Mouse (Mus musculus): Measurements from ENCODE around the gene Gde1. TPM values are rescaled to one million over a fixed set of nuclear protein-coding genes. Genes with fewer than 3 reads are reported as not detected.

Gene Gde1
- polyA plus RNA-seq, 1 experiment from 2014 or later: 87.3 TPM

GRCm38 (mm10) chr7:118650119-118650518, 55.5 kb downstream of the Gde1 start:
- ATAC-seq (ENCODE audit: insufficient number of reproducible peaks, insufficient read depth, low FRiP score, low read depth): no peak
- WGBS: 72% methylated on average over 4 of the region's 4 CpGs
- Histone ChIP-seq H3K4me3 (ENCODE audit: control insufficient read depth in 1 of 2, insufficient read depth in 1 of 2, low read depth in 1 of 2, low read length in 2 of 2) (no peak overlapping the region), H3K4me2 (ENCODE audit: low read length) (no peak overlapping the region), H3K4me1 (ENCODE audit: control insufficient read depth in 2 of 2, insufficient read depth in 2 of 2, low read length in 2 of 2) (no peaks in the 10 kb centered on the region), H3K9ac (ENCODE audit: low read length) (no peak overlapping the region), H3K9me3 (ENCODE audit: control insufficient read depth, low read length) (no peaks in the 10 kb centered on the region), H3K27me3 (ENCODE audit: control insufficient read depth, insufficient read depth, low read length) (peaks cover 14% of the 10 kb centered on the region; the same call in 1 of the 2 replicates), H3K27ac (replicated peaks in 1 of 2; ENCODE audit: control insufficient read depth in 1 of 2, insufficient read depth in 1 of 2, low read depth in 2 of 2, low read length in 2 of 2) (no peak overlapping the region), H3K36me3 (ENCODE audit: control insufficient read depth, insufficient read depth, low read length) (no peaks in the 10 kb centered on the region)

DNA sequence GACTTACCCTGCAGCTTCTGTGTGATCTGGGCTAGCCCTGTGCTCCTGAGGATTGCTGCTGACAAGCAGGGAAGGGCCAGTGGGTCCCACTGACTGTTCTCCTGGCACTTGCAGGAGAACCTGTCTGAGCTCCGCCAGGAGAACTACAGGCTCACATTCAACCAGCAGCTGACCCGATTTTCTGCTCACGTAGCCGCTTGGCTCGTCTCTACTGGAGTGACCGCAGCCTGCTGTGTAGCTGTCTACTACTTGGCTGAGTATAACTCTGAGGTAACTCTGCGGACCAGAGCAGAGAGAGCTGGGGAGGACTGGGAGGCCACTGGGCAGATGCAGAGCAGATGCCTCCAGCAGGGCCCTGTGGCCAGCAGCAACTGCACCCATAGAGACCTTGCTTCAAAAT, 56.2 kb downstream of the Gde1 start:
- no peaks in the 10 kb centered on the region for H3K36me3 ChIP-seq (ENCODE audit: control insufficient read depth, insufficient read depth, low read length)
- H3K4me2 ChIP-seq (ENCODE audit: low read length): no peak overlapping the region
- 78% methylated on average over 7 of the region's 7 CpGs for WGBS
- no peak overlapping the region for H3K4me3 ChIP-seq (ENCODE audit: control insufficient read depth in 1 of 2, insufficient read depth in 1 of 2, low read depth in 1 of 2, low read length in 2 of 2)
- H3K4me1 ChIP-seq (ENCODE audit: control insufficient read depth in 2 of 2, insufficient read depth in 2 of 2, low read length in 2 of 2): no peaks in the 10 kb centered on the region
- H3K9ac ChIP-seq (ENCODE audit: low read length): no peak overlapping the region
- H3K27me3 ChIP-seq (ENCODE audit: control insufficient read depth, insufficient read depth, low read length): peaks cover 14% of the 10 kb centered on the region; the same call in 1 of the 2 replicates
- H3K27ac ChIP-seq (replicated peaks in 1 of 2; ENCODE audit: control insufficient read depth in 1 of 2, insufficient read depth in 1 of 2, low read depth in 2 of 2, low read length in 2 of 2): no peak overlapping the region
- H3K9me3 ChIP-seq (ENCODE audit: control insufficient read depth, low read length): no peaks in the 10 kb centered on the region
- no peak for ATAC-seq (ENCODE audit: insufficient number of reproducible peaks, insufficient read depth, low FRiP score, low read depth)

DNA sequence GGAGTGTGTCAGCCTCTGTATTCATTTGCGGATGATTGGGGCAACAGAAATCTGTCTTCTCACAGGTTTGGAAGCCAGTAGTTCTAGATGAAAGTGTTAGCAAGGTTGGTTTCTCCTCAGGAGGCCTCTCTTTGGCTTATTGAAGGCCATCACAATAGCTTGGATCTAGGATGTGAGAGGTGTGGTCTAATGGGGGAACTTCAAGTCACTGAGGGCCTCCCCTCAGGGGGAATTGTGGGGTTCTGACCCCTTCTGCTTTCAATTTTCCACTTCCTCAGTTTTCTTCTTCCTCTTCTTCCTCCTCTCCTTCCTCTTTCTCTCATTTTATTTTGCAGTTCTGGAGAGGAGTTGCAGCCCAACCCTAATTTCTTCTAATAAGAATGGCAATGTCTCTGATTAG, 59.3 kb downstream of the Gde1 start:
- 83% methylated on average over 1 of the region's 1 CpGs for WGBS

More for the DNA sequence above, 59.3 kb downstream of the Gde1 start:
- Histone ChIP-seq H3K27me3 (ENCODE audit: control insufficient read depth, insufficient read depth, low read length) (peaks cover 14% of the 10 kb centered on the region; the same call in 1 of the 2 replicates), H3K4me1 (ENCODE audit: control insufficient read depth in 2 of 2, insufficient read depth in 2 of 2, low read length in 2 of 2) (no peaks in the 10 kb centered on the region), H3K36me3 (ENCODE audit: control insufficient read depth, insufficient read depth, low read length) (no peaks in the 10 kb centered on the region), H3K27ac (replicated peaks in 1 of 2; ENCODE audit: control insufficient read depth in 1 of 2, insufficient read depth in 1 of 2, low read depth in 2 of 2, low read length in 2 of 2) (no peak overlapping the region), H3K4me3 (ENCODE audit: control insufficient read depth in 1 of 2, insufficient read depth in 1 of 2, low read depth in 1 of 2, low read length in 2 of 2) (no peak overlapping the region), H3K9me3 (ENCODE audit: control insufficient read depth, low read length) (0 out of 2 replicates have a peak, but pooled peaks cover 2% of the 10 kb centered on the region), H3K9ac (ENCODE audit: low read length) (no peak overlapping the region), H3K4me2 (ENCODE audit: low read length) (no peak overlapping the region)
- ATAC-seq (ENCODE audit: insufficient number of reproducible peaks, insufficient read depth, low FRiP score, low read depth): no peak

Other genes starting within 250 kb of the Gde1 start
- 2.4 and 2.5 TPM in 2 replicates for gene Itpripl2, start 213.8 kb downstream of the Gde1 start, polyA plus RNA-seq (2014; fragmentation: Nextera tagmentation; extraction: Ambion mirVana)
- 204 and 206 TPM in 2 replicates for gene Coq7, start 172.4 kb downstream of the Gde1 start, polyA plus RNA-seq (2014; fragmentation: Nextera tagmentation; extraction: Ambion mirVana)
- 1.6 and 2.4 TPM in 2 replicates for gene Tmc7, start 121.0 kb downstream of the Gde1 start, polyA plus RNA-seq (2014; fragmentation: Nextera tagmentation; extraction: Ambion mirVana)
- 0.08 and 0.30 TPM in 2 replicates for gene Tmc5, start 108.5 kb downstream of the Gde1 start, polyA plus RNA-seq (2014; fragmentation: Nextera tagmentation; extraction: Ambion mirVana)
- gene Ccp110, start 6.8 kb upstream of the Gde1 start, polyA plus RNA-seq (2014; fragmentation: Nextera tagmentation; extraction: Ambion mirVana): 4.2 and 4.4 TPM in 2 replicates
- 53.5 and 55.2 TPM in 2 replicates for gene Vps35l, start 34.4 kb upstream of the Gde1 start, polyA plus RNA-seq (2014; fragmentation: Nextera tagmentation; extraction: Ambion mirVana)
- gene Iqck, start 150.0 kb upstream of the Gde1 start, polyA plus RNA-seq (2014; fragmentation: Nextera tagmentation; extraction: Ambion mirVana): 0.93 and 1.1 TPM in 2 replicates
- gene Knop1, start 150.5 kb upstream of the Gde1 start, polyA plus RNA-seq (2014; fragmentation: Nextera tagmentation; extraction: Ambion mirVana): 53.5 and 55.0 TPM in 2 replicates